Mouse (Mus musculus) heart, embryonic 10.5 days (tissue): Measurements from ENCODE around the gene Olfr1198. TPM values are rescaled to one million over a fixed set of nuclear protein-coding genes. Genes with fewer than 3 reads are reported as not detected.

Source experiments
- DNase-seq: peaks from one replicate; pipeline ENCODE4 v3.0.0-alpha.2; 2017; ENCODE audit warnings: low spot score
- H3K27ac ChIP-seq: fragments of 300-500 bp; sonication (generic); 2 replicates; pipeline ENCODE4 v1.5.1; 2016; ENCODE audit warnings: mild to moderate bottlenecking
- H3K27me3 ChIP-seq: fragments of 300-500 bp; sonication (generic); 2 replicates; pipeline ENCODE4 v1.6.1; 2016; ENCODE audit warnings: mild to moderate bottlenecking; ENCODE audit not compliant: poor library complexity, insufficient read depth, severe bottlenecking
- H3K36me3 ChIP-seq: fragments of 300-500 bp; sonication (generic); 2 replicates; pipeline ENCODE4 v1.6.1; 2016; ENCODE audit warnings: mild to moderate bottlenecking, moderate library complexity
- H3K4me1 ChIP-seq: fragments of 300-500 bp; sonication (generic); 2 replicates; pipeline ENCODE4 v1.6.1; 2016; ENCODE audit warnings: mild to moderate bottlenecking
- H3K4me3 ChIP-seq: fragments of 300-500 bp; sonication (generic); 2 replicates; pipeline ENCODE4 v1.5.1; 2016; ENCODE audit warnings: mild to moderate bottlenecking, moderate library complexity
- H3K9me3 ChIP-seq: fragments of 300-500 bp; sonication (generic); 2 replicates; pipeline ENCODE4 v1.6.1; 2016; ENCODE audit warnings: mild to moderate bottlenecking, moderate library complexity
- WGBS: fragments of 180-500 bp; shearing (Covaris S2); methylation state at CpG from one replicate; pipeline ENCODE4 v1.1.7; 2016; 5-methylcytosine and 5-hydroxymethylcytosine counted together
- polyA plus RNA-seq: library from polyadenylated mRNA; unstranded; fragments of >200 nt; fragmentation: Nextera tagmentation; extraction: Ambion mirVana; gene quantifications from 2 replicates; pipeline ENCODE4 v1.2.1, GENCODE M21; 2016

Olfr1198 gene
- polyA plus RNA-seq: not detected in 2 replicates

GRCm38 (mm10) chr2:88751270-88751669 lies at the start of gene Olfr1198:
TSS of gene Olfr1198 (minus strand) at chr2:88751370.
- H3K9me3 ChIP-seq: no peaks in the 10 kb centered on the region
- 85% methylated on average over 2 of the region's 2 CpGs for WGBS
- no peak within 1 kb of the TSS for H3K27ac ChIP-seq
- no peaks in the 10 kb centered on the region for H3K4me1 ChIP-seq
- no peaks in the 10 kb centered on the region for H3K36me3 ChIP-seq
- no peak for DNase-seq
- H3K4me3 ChIP-seq: no peak within 1 kb of the TSS
- H3K27me3 ChIP-seq: no peaks in the 10 kb centered on the region

- H3K27me3 ChIP-seq: no peaks in the 10 kb centered on the region
- WGBS: 83% methylated on average over 6 of the region's 6 CpGs
- no peaks in the 10 kb centered on the region for H3K9me3 ChIP-seq
- no peak within 1 kb of the TSS for H3K27ac ChIP-seq
- H3K4me1 ChIP-seq: no peaks in the 10 kb centered on the region
- H3K4me3 ChIP-seq: no peak within 1 kb of the TSS
- H3K36me3 ChIP-seq: no peaks in the 10 kb centered on the region
- DNase-seq: no peak
These were observed 41.6 kb upstream of the Olfr1198 start, which contains the start of gene Olfr1201 for GRCm38 (mm10) chr2:88792736-88793135. TSS of gene Olfr1201 (plus strand) at chr2:88793036.

DNA sequence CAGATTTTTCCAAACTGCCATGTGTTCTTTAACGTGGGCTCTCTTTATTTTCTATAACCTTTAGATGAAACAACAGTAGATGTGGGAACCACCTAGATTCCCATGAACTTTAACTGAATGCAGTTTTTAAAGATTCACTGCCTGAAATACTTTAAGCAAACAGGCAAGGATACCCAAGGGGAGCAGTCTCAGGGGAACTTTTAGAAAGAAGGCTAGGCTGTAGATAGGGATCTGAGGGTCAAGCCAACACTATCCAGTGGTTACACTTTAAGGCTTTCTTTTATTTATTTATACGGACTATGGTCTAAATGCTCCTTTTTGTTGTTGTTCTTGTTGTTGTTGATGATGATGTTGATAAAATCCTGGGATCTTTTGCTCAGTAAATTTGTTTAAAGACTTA lies 19.2 kb upstream of the Olfr1198 start, which contains the start of gene Olfr1200:
Gene Olfr1200 (minus strand): TSS at position 101 of the 400 bp plus-strand sequence.
- DNase-seq: no peak
- Histone ChIP-seq H3K27me3 (no peaks in the 10 kb centered on the region), H3K4me1 (no peaks in the 10 kb centered on the region), H3K9me3 (no peaks in the 10 kb centered on the region), H3K4me3 (no peak within 1 kb of the TSS), H3K27ac (no peak within 1 kb of the TSS), H3K36me3 (no peaks in the 10 kb centered on the region)
- WGBS: 79% methylated on average over 2 of the region's 2 CpGs

DNA sequence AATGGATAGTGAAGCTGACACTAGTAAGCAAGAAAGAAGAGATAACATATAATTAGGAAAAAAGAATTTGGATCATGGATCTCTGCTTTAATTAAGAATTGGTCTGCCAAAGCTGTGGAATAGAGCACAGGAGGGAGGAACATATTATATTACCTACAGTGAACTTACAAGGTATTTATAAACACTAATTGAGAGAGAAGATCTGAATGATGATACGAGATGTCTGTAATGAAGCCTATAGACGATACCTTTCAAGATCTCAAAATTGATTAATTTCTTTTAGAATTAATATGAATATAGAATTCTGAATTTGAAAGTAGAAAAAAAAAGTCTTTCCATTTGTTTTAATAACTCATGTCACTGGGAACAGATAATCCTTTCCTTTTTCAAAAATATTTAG lies 9.2 kb upstream of the Olfr1198 start, which contains the start of gene Olfr1199:
Gene Olfr1199 (minus strand): TSS at position 101 of the 400 bp plus-strand sequence.
- no peaks in the 10 kb centered on the region for H3K27me3 ChIP-seq
- WGBS: 83% methylated on average over 2 of the region's 2 CpGs
- DNase-seq: no peak
- H3K4me3 ChIP-seq: no peak within 1 kb of the TSS
- no peaks in the 10 kb centered on the region for H3K4me1 ChIP-seq
- no peak within 1 kb of the TSS for H3K27ac ChIP-seq
- no peaks in the 10 kb centered on the region for H3K9me3 ChIP-seq
- no peaks in the 10 kb centered on the region for H3K36me3 ChIP-seq

DNA sequence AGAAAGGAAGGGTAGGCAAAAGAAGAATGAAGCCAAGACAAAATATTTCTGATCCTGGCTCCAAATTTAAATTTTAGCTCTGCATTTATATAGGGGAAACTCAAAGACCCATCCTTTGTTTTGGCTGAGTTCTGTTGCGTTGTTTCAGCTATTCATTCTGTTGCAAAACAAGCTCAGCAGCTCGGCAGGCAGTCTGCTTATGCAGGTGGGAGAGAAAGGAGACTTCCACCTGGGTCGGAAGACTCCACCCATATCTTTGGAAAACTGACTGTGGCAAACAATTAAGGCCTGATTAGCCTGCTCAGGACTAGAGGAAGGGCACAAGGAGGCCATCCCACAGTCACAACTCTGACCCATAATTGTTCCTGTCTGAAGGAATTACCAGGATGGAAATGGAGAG lies 7.8 kb downstream of the Olfr1198 start:
- Histone ChIP-seq H3K4me3 (no peak overlapping the region), H3K27me3 (no peaks in the 10 kb centered on the region), H3K9me3 (no peaks in the 10 kb centered on the region), H3K27ac (no peak overlapping the region), H3K36me3 (no peaks in the 10 kb centered on the region), H3K4me1 (no peaks in the 10 kb centered on the region)
- DNase-seq: no peak
- 80% methylated on average over 3 of the region's 3 CpGs for WGBS

- Histone ChIP-seq H3K9me3 (no peaks in the 10 kb centered on the region), H3K27ac (no peak within 1 kb of the TSS), H3K27me3 (no peaks in the 10 kb centered on the region), H3K4me3 (no peak within 1 kb of the TSS), H3K4me1 (no peaks in the 10 kb centered on the region), H3K36me3 (no peaks in the 10 kb centered on the region)
- 80% methylated on average over 1 of the region's 1 CpGs for WGBS
- no peak for DNase-seq
These were observed 18.9 kb downstream of the Olfr1198 start, which contains the start of gene Olfr1197 for GRCm38 (mm10) chr2:88732266-88732665. TSS of gene Olfr1197 (minus strand) at chr2:88732366.

GRCm38 (mm10) chr2:88704497-88704896 lies 46.7 kb downstream of the Olfr1198 start, which contains the start of gene Olfr1196:
TSS of gene Olfr1196 (minus strand) at chr2:88704597.
- DNase-seq: no peak
- Histone ChIP-seq H3K27me3 (no peaks in the 10 kb centered on the region), H3K4me3 (no peak within 1 kb of the TSS), H3K36me3 (no peaks in the 10 kb centered on the region), H3K9me3 (no peaks in the 10 kb centered on the region), H3K4me1 (no peaks in the 10 kb centered on the region), H3K27ac (no peak within 1 kb of the TSS)
- 86% methylated on average over 2 of the region's 2 CpGs for WGBS

Other genes with a start within 250 kb of the Olfr1198 start
- not detected in 2 replicates for gene Olfr1186, start 232.8 kb downstream of the Olfr1198 start, polyA plus RNA-seq
- gene Olfr1188, start 194.4 kb downstream of the Olfr1198 start, polyA plus RNA-seq: not detected in 2 replicates
- gene Olfr1189, start 164.9 kb downstream of the Olfr1198 start, polyA plus RNA-seq: not detected in 2 replicates
- not detected in 2 replicates for gene Olfr1191-ps1, start 110.8 kb downstream of the Olfr1198 start, polyA plus RNA-seq
- not detected in 2 replicates for gene Olfr1192-ps1, start 102.9 kb downstream of the Olfr1198 start, polyA plus RNA-seq
- not detected in 2 replicates for gene Olfr1193, start 75.7 kb downstream of the Olfr1198 start, polyA plus RNA-seq
- not detected in 2 replicates for gene Olfr1195, start 62.2 kb downstream of the Olfr1198 start, polyA plus RNA-seq
- not detected in 2 replicates for gene Olfr1196, start 46.8 kb downstream of the Olfr1198 start, polyA plus RNA-seq
- not detected in 2 replicates for gene Olfr1197, start 19.0 kb downstream of the Olfr1198 start, polyA plus RNA-seq
- gene Olfr1199, start 9.1 kb upstream of the Olfr1198 start, polyA plus RNA-seq: not detected in 2 replicates
- not detected in 2 replicates for gene Olfr1200, start 19.1 kb upstream of the Olfr1198 start, polyA plus RNA-seq
- gene Olfr1201, start 41.7 kb upstream of the Olfr1198 start, polyA plus RNA-seq: not detected in 2 replicates
- gene Olfr1202, start 63.1 kb upstream of the Olfr1198 start, polyA plus RNA-seq: not detected in 2 replicates
- not detected in 2 replicates for gene Olfr1205, start 78.4 kb upstream of the Olfr1198 start, polyA plus RNA-seq
- gene Olfr1204, start 97.9 kb upstream of the Olfr1198 start, polyA plus RNA-seq: not detected in 2 replicates
- not detected in 2 replicates for gene Olfr1206, start 111.9 kb upstream of the Olfr1198 start, polyA plus RNA-seq
- gene Olfr1208, start 150.9 kb upstream of the Olfr1198 start, polyA plus RNA-seq: not detected in 2 replicates
- not detected in 2 replicates for gene Olfr1209, start 163.8 kb upstream of the Olfr1198 start, polyA plus RNA-seq
- not detected in 2 replicates for gene Olfr1211, start 186.7 kb upstream of the Olfr1198 start, polyA plus RNA-seq
- not detected in 2 replicates for gene Olfr1212, start 202.6 kb upstream of the Olfr1198 start, polyA plus RNA-seq
- not detected in 2 replicates for gene Gm13762, start 228.9 kb upstream of the Olfr1198 start, polyA plus RNA-seq
- not detected in 2 replicates for gene Olfr1214, start 241.3 kb upstream of the Olfr1198 start, polyA plus RNA-seq